Mouse (Mus musculus) olfactory bulb, adult 2 months (tissue): ENCODE measurements around the gene Cpm.

ENCODE experiments used
- CTCF ChIP-seq: fragments of 200-500 bp; IDR thresholded peaks from 2 replicates; pipeline ENCODE4 v1.5.1; 2012; ENCODE audit warnings: low read depth, mild to moderate bottlenecking, low read length, moderate library complexity; ENCODE audit not compliant: insufficient read depth
- POLR2A ChIP-seq: fragments of 200-500 bp; IDR thresholded peaks from 2 replicates; pipeline ENCODE4 v1.6.1; 2012; ENCODE audit warnings: mild to moderate bottlenecking, low read depth, low read length, moderate library complexity; ENCODE audit not compliant: insufficient read depth

GRCm38 (mm10) chr10:117630176-117630575, 876 bp downstream of the Cpm start:
- no peak for TF ChIP-seq POLR2A
- TF ChIP-seq CTCF, result no peak
